Mouse (Mus musculus) adrenal gland, postnatal 4 days (tissue): Measurements from ENCODE around the gene Med10. TPM values are rescaled to one million over a fixed set of nuclear protein-coding genes. Genes with fewer than 3 reads are reported as not detected.

Source experiments
- DNase-seq, 2 experiments: peaks; one replicate each; pipeline ENCODE4 v3.0.0; 2021 to 2022; ENCODE audit warnings: low spot score in 2 of 2, mixed read lengths in 2 of 2
- total RNA-seq, 2 experiments: library from RNA; stranded (reverse); gene quantifications; 2 replicates each; pipeline ENCODE4 v1.2.3; 2021

Med10 gene
- total RNA-seq, 2 experiments from 2014 or later = 94.3 to 102 TPM

DNA sequence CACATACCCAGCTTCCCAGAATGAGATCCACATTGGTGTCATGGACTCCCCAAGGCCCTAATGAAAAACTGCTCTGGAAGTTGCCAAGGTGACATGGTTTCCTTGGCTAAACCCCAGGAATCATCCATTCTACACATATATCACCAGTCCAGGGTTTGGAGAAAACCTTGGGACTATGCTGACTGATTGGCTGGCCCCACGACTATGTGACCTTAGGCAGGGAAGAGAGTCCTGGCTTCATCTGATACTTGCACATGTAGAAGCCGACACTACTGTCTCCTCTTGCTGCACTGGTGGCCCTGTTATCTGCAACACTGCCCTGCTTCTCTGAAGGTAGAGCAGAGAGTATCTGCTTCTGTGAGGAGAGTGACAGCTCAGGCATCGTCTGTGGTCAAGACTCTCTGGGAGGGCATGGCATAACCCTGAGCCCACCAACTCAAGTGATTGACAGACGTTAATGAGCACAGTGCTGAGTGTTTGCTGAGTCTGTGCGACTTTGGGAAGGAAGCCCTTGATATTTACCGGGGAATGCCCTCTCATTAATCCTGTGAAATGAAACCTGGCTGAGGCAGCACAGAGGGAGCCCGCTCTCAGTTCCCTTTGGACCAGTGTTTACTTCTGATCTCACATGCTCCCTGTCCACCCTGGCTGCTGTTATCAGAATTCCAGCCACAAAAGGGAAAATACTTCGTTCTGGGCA, 23.4 kb downstream of the Med10 start:
- DNase-seq = no peak

DNA sequence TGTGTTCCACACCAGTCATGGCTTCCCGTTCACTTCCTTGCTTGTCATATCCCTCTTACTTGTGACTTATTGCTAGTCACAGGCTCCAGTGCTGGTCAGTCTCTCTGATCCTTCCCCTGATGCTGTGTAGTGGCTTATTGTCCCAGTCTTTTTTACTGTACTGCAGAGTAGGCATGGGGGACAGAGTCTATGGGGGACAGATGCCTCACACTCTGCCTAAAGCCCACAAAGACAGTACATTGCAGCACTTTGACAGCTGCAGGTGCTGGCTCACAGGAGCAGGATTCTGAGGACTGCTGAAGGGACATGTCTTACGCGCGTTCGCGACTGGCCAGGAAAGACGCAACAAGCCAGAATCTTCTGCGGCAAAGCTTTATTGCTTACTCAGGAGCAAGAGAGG, 28.4 kb downstream of the Med10 start:
- no peak for DNase-seq

DNA sequence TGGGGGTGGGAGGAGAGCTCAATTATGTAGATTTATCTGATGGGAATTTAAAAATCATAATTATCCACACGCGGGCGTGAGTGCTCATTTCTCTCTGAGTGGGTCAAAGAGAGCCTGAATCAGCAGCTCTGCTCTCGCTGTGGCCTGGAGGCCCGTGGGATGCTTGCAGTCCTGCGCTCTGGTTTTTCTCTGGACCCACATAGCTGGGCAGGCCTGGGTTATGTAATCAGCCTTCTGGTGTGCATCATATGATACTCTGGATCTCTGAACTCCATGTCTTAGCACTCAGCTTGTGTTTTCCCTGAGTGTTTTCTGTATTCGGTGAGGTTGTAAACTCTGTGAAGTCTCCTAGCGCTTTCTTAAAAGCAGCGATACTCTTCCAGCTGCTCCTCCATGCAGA, 30.4 kb downstream of the Med10 start:
- DNase-seq = no peak

DNA sequence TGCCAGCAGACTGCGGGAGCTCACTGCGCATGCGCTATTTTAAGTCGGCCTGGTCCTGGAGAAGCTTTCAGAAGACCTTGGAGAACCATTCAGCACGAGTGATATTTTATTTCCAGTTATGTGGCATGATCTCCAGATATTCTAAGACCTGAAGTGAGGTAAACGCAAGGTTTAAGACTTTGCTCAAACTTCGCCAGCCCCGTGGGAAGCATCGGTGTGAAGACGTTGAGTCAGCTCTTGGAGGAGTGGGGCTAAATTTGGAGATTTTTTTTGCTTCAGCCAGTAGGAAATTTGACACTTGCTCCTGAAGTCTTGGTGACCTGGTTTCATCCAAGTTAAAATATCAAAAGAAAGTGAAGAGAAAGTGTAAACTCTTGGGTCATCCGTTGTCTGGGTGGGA, 31.2 kb downstream of the Med10 start:
- no peak for DNase-seq

DNA sequence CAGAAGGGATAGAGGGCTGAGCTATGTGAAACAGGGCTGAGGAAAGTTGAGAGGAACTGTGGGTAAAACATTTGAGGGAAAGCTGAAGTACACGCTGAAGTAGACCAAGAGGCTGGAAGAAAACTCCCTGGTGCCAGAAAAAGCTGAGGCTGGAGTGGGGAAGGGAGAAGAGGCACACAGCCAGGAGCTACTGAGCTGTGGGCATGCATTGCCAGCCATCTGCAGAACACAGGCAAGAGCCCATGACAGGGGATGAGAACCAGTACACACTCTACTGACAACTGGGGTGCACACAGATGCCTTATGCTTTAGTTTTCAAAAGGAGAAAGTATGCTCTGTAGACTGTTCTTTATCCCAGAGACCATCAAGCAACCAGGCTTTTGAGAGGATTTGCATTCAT, 43.4 kb downstream of the Med10 start:
- DNase-seq = no peak

DNA sequence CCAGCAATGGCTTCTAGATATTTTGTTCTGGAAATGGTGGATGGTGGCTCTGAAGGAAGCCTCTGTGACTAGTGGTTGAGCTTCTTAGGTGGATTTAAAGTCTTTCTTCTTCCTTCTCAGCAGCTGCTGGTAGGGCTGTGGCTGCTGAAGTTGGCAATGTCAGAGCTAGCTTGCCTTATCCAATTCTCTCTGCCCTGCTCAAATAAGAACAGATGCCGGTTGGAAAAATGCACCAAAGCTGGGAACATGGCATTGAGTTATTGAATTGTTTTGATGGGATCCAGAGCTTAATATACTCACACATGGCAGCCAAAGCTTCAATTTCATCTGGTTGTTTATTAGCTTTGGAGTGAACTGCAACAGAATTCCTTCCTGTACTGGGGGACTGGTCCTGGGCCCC, 47.4 kb downstream of the Med10 start:
- no peak for DNase-seq

DNA sequence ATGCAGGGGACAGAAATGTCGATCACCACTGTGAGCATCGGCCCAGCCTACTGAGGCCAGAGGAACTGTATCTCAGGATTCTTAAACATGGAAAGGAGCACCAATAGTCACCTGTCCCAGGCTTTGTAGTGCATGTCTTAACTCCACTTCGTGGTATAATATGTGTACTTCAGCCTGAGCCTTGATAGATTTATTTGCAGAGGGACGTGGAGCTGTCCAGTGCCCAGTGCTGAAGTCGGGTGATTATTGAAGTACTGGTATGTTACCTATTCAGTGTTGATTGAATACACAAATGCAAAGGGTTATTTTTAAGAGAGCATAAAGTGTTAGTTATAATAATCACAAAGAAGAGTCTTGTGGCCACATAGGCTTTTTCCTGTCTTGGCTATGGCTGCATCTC, 50.1 kb downstream of the Med10 start:
- DNase-seq = no peak

DNA sequence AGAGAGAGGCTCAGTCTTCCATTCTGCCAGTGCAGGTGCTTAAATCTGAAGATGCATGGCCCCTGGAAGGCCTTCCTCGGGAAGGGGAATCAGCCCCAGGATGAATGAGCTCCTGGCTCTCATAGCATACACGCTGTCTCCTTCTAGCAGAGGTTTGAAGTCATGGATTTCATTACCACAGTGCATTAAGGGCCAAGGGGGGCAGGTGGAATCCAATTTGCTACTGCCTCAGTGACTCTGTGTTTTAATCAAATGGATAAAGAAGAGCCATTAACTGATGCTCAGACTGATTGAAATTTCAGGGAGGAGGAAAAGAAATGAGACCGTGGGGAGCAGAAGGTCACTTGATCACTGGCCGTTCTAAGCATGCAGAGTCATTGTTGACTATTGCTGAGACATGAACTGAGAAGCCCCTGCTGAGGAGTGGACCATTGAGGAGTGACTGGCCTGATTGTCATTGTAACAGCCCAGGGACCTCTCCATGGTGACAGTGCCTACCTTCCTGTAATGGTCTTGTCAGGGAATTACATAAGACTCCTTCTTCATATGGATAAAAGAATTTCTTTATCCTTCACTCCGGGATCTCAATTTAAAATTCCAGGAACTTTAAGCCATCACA, 51.3 kb downstream of the Med10 start:
- no peak for DNase-seq

DNA sequence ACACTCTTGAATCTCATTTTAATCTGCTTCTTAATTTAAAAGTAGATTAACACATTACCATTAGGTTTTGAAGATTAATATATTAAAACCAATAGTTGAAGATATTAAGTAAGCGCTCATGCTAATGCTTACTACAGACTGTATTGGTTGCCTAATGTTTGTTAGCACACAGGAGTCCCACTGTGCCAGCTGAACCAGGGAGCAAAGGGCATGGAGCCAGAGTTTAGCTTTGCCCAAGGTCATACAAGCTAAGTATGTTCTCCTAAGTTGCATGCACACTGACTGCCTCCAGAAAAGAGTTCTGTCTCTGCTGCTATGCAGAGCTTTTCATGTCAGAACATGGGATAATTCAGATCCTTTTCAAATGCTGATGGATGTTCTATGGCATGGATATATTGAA, 53.7 kb downstream of the Med10 start:
- no peak for DNase-seq

DNA sequence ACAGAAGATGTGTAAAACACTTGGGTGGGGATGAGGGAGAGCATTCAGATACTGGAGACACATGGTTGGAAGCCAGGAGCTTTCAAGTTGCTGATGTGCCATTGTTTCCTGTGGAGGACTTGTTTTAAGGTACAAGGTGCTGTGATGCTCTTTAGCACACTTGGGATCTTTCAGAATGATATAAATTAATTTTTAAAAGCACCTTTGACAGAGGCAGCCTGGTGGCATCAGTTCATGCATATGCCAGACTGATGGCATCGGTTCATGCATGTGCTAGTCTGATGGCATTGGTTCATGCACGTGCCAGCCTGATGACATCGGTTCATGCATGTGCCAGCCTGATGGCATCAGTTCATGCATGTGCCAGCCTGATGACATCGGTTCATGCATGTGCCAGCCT, 60.1 kb downstream of the Med10 start:
- DNase-seq = no peak

DNA sequence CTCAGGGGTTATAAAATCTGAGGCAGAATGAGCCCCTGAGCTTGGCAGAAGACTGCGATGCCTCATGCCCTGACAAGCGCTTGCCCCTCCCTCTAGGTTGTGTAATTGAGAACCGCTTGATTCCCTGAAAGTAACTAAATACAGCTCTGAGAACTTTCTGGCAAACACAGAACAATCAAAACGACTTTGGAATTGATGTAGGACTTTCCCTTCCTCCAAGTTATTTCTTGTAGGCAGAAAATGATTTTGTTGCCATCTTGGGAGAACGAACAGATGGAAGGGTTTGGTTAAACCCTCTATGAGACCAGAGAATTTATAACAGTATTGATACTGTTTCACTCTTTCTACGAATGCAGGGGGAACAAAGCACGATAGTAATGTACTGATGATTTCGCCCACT, 62.7 kb downstream of the Med10 start:
- DNase-seq = no peak

Other genes with a start within 250 kb of the Med10 start
- 10 to 100 TPM; 15.7 to 16.2 TPM for gene Srd5a1, start 191.0 kb upstream of the Med10 start, total RNA-seq
- gene Ube2ql1, start 62.5 kb upstream of the Med10 start, total RNA-seq = 1 to 10 TPM; 1.9 to 2.9 TPM